8 mouse cellular contexts compared by ENCODE assay signal in the genomic region with DNA sequence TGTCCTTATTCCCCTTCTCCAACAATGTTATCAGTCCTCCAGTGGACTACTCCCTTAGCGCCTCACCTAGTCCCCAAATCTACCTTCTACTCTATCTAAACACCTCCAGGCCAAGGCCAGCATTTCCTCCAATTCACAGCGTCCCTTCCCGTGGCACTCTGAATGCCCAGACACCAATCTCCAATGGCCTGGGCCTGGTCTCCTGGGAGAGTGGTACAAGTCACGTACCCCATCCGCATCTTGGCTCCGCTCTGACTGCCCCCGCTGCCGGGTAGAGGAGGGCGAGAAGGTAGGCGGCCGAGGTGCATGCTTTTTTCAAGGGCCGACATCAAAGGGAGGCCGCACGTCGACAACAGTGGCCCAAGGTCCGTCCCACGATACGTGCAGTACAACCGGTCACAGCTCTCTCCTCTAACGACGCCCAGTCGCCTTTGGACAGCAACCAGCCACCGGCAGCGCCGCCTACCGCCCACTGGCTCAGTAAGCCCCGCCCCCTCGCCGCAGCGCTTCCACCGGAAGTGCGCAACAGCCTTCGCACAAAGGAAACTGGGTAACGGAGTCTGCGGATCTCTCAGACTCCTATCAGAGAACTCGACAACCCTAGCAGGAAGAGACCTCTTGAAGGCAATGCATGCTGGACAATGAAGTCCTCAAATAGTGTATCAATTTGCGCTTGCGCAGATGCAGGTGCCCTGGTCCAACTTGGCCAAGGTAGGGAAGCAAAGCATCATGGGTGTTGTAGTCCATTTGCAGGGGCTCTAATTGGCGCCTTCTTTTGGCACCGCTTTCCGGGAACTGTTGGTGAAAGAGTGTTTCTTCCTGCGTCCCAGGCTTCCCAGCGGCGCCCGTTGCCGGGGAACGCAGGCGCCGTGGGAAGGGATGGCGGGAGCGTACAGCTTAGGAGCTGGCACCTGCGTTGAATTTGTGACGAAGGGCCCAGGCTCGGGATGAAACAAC. TPM values are rescaled to one million over a fixed set of nuclear protein-coding genes. Genes with fewer than 3 reads are reported as not detected.
DNase-seq lines count a peak whose midpoint lies in the region; ATAC-seq and TF ChIP-seq lines count a peak whose summit lies in the region.

C2cd3 (plus strand) TSS at position 739 of the 957 bp plus-strand sequence.
Ppme1 (minus strand) TSS at position 813 of the 957 bp plus-strand sequence.

- peak; percentile 32 for TF ChIP-seq CTCF in C2C12 (IDR thresholded peaks at IDR 0.05; ENCODE audit: control insufficient read depth, insufficient read depth, insufficient read length)
- TF ChIP-seq CTCF in brain, embryonic 14.5 days (IDR thresholded peaks at IDR 0.05; ENCODE audit: borderline replicate concordance, extremely low read depth, insufficient read depth, insufficient read length): peak; percentile 57
- peak; percentile 55 for TF ChIP-seq CTCF in liver, adult 2 months (IDR thresholded peaks at IDR 0.05; ENCODE audit: low read depth, low read length)

- no peaks in the 10 kb centered on the region for H3K9me3 ChIP-seq in erythroblast, embryonic 14.5 days (ENCODE audit: control insufficient read depth, low read length)
- no peaks in the 10 kb centered on the region for H3K9me3 ChIP-seq in heart, embryonic 11.5 days (replicated peaks; ENCODE audit: control insufficient read depth, low read length)
- no peaks in the 10 kb centered on the region for H3K9me3 ChIP-seq in kidney, embryonic 16.5 days (ENCODE audit: low read length)

- H3K4me2 ChIP-seq in heart, embryonic 11.5 days: peak within 1 kb of the TSS; percentile 90
- peak within 1 kb of the TSS; percentile 76 for H3K4me2 ChIP-seq in kidney, embryonic 16.5 days (replicated peaks; ENCODE audit: low read depth, low read length)
- peak within 1 kb of the TSS; percentile 75 for H3K4me2 ChIP-seq in myocyte (ENCODE audit: low read depth)

- ATAC-seq in heart, embryonic 11.5 days (replicated peaks; ENCODE audit: insufficient number of reproducible peaks, low FRiP score, low TSS enrichment): peak; percentile 93
- peak; percentile 99 for ATAC-seq in kidney, embryonic 16.5 days (ENCODE audit: low FRiP score, low TSS enrichment)

- DNase-seq in brain, embryonic 14.5 days (ENCODE audit: low read depth): peak; percentile 100
- peak; percentile 100 for DNase-seq in liver, adult 2 months (ENCODE audit: extremely low read depth, low read depth, low spot score)
- DNase-seq in splenic B cell, adult 2 months (ENCODE audit: low read depth, low spot score): peak; percentile 99

- H3K79me2 ChIP-seq in C2C12 (ENCODE audit: control insufficient read depth, insufficient read depth) (peaks cover 47% of the 10 kb centered on the region), myocyte (ENCODE audit: control insufficient read depth, insufficient read depth) (peaks cover 38% of the 10 kb centered on the region)
- H3K79me2 ChIP-seq in liver, adult 2 months (ENCODE audit: control insufficient read depth, insufficient read depth, low read length): peaks cover 3% of the 10 kb centered on the region; the same call in 1 of the 2 replicates

- H3K79me3 ChIP-seq in C2C12 (ENCODE audit: low read depth): peaks cover 33% of the 10 kb centered on the region

- H3K36me3 ChIP-seq in C2C12 (ENCODE audit: control insufficient read depth, insufficient read depth) (peaks cover 5% of the 10 kb centered on the region), myocyte (ENCODE audit: control insufficient read depth, insufficient read depth) (peaks cover 4% of the 10 kb centered on the region)
- H3K36me3 ChIP-seq in erythroblast, embryonic 14.5 days (ENCODE audit: control insufficient read depth): peaks cover 33% of the 10 kb centered on the region
- H3K36me3 ChIP-seq in heart, embryonic 11.5 days (ENCODE audit: control insufficient read depth, insufficient read depth, low read length): no peaks in the 10 kb centered on the region
- H3K36me3 ChIP-seq in kidney, embryonic 16.5 days (ENCODE audit: insufficient read depth, low read length): peaks cover 12% of the 10 kb centered on the region; the same call in 1 of the 2 replicates
- H3K36me3 ChIP-seq in liver, adult 2 months (ENCODE audit: control insufficient read depth, insufficient read depth, low read length): peaks cover 9% of the 10 kb centered on the region; the same call in 1 of the 2 replicates
- 0 out of 2 replicates have a peak, but pooled peaks cover 3% of the 10 kb centered on the region for H3K36me3 ChIP-seq in splenic B cell, adult 2 months (ENCODE audit: control insufficient read depth, insufficient read depth, low read length, poor library complexity, severe bottlenecking)

- H3K4me3 ChIP-seq in C2C12 (ENCODE audit: insufficient read depth, poor library complexity, severe bottlenecking) (peak within 1 kb of the TSS; percentile 61), myocyte (peak within 1 kb of the TSS; percentile 68)
- H3K4me3 ChIP-seq in erythroblast, embryonic 14.5 days (replicated peaks): peak within 1 kb of the TSS; percentile 70
- peak within 1 kb of the TSS; percentile 83 for H3K4me3 ChIP-seq in heart, embryonic 11.5 days (ENCODE audit: low read depth, low read length)
- peak within 1 kb of the TSS; percentile 92 for H3K4me3 ChIP-seq in kidney, embryonic 16.5 days (ENCODE audit: low read length)
- peak within 1 kb of the TSS; percentile 88 for H3K4me3 ChIP-seq in liver, adult 2 months (ENCODE audit: insufficient read depth, low read depth, low read length)

- H3K4me1 ChIP-seq in erythroblast, embryonic 14.5 days (ENCODE audit: control insufficient read depth): peaks cover 30% of the 10 kb centered on the region
- peaks cover 10% of the 10 kb centered on the region; the same call in 1 of the 2 replicates for H3K4me1 ChIP-seq in heart, embryonic 11.5 days (ENCODE audit: control insufficient read depth, insufficient read depth, low read length)
- peaks cover 22% of the 10 kb centered on the region for H3K4me1 ChIP-seq in kidney, embryonic 16.5 days (ENCODE audit: insufficient read depth, low read length)
- peaks cover 6% of the 10 kb centered on the region for H3K4me1 ChIP-seq in liver, adult 2 months (ENCODE audit: control insufficient read depth, insufficient read depth, low read length)

- H3K27me3 ChIP-seq in C2C12 (ENCODE audit: control insufficient read depth, insufficient read depth, insufficient read length) (no peaks in the 10 kb centered on the region), myocyte (ENCODE audit: control insufficient read depth, insufficient read depth, insufficient read length) (no peaks in the 10 kb centered on the region)
- H3K27me3 ChIP-seq in erythroblast, embryonic 14.5 days (ENCODE audit: control insufficient read depth): no peaks in the 10 kb centered on the region
- no peaks in the 10 kb centered on the region for H3K27me3 ChIP-seq in heart, embryonic 11.5 days (ENCODE audit: control insufficient read depth, insufficient read depth, low read length)
- no peaks in the 10 kb centered on the region for H3K27me3 ChIP-seq in kidney, embryonic 16.5 days (ENCODE audit: insufficient read depth, low read length)
- H3K27me3 ChIP-seq in liver, adult 2 months (ENCODE audit: control insufficient read depth, insufficient read depth, low read length): no peaks in the 10 kb centered on the region
- H3K27me3 ChIP-seq in splenic B cell, adult 2 months (ENCODE audit: control insufficient read depth, insufficient read depth, low read length, poor library complexity, severe bottlenecking): no peaks in the 10 kb centered on the region

- under 1% methylated on average over 54 of the region's 54 CpGs for WGBS in heart, embryonic 11.5 days (ENCODE audit: insufficient replicate concordance)
- under 1% methylated on average over 54 of the region's 54 CpGs for WGBS in kidney, embryonic 16.5 days
- WGBS in liver, adult 2 months: under 1% methylated on average over 54 of the region's 54 CpGs

- H3ac ChIP-seq in C2C12 (ENCODE audit: control insufficient read depth, insufficient read length, low read depth) (peak within 1 kb of the TSS; percentile 84), myocyte (ENCODE audit: control insufficient read depth, insufficient read length) (peak within 1 kb of the TSS; percentile 8)

- peak; percentile 89; the same call in 1 of the 2 replicates for TF ChIP-seq POLR2A in brain, embryonic 14.5 days (IDR thresholded peaks at IDR 0.05; ENCODE audit: borderline replicate concordance, extremely low read depth, insufficient read depth, insufficient read length, poor library complexity, severe bottlenecking)
- TF ChIP-seq POLR2A in liver, adult 2 months (IDR thresholded peaks at IDR 0.05; ENCODE audit: extremely low read depth, insufficient read depth, low read length): peak; percentile 80; the same call in 1 of the 2 replicates
- peak; percentile 100 for TF ChIP-seq POLR2A in myocyte (IDR thresholded peaks at IDR 0.05; ENCODE audit: insufficient read length, low read depth)

- peak within 1 kb of the TSS; percentile 87 for H3K9ac ChIP-seq in heart, embryonic 11.5 days (ENCODE audit: low read depth, low read length)
- H3K9ac ChIP-seq in kidney, embryonic 16.5 days (replicated peaks; ENCODE audit: low read length): peak within 1 kb of the TSS; percentile 86
- H3K9ac ChIP-seq in liver, adult 2 months (ENCODE audit: low read depth, low read length): peak within 1 kb of the TSS; percentile 85

- H3K27ac ChIP-seq in heart, embryonic 11.5 days (ENCODE audit: low read depth, low read length): peak within 1 kb of the TSS; percentile 92
- H3K27ac ChIP-seq in kidney, embryonic 16.5 days (ENCODE audit: low read length): peak within 1 kb of the TSS; percentile 92
- H3K27ac ChIP-seq in liver, adult 2 months (replicated peaks; ENCODE audit: insufficient read depth, low read depth, low read length): peak within 1 kb of the TSS; percentile 80

TF ChIP-seq in C2C12, 6 proteins besides CTCF, POLR2A, EP300 and RAD21 (continues in another document):
- TF ChIP-seq MAX (IDR thresholded peaks at IDR 0.05): peak; percentile 44

RNA-seq across cellular contexts. Expression of gene C2cd3, which starts in this region (rescaled TPM):
- polyA plus RNA-seq in C2C12 (2012; fragmentation: generic; extraction: Trizol): 7.8 TPM
- 38.3 and 40.3 TPM in 2 replicates for polyA plus RNA-seq in brain, embryonic 14.5 days (2012; rRNA removed)
- 3.1 and 5.1 TPM in 2 replicates for polyA plus RNA-seq in erythroblast, embryonic 14.5 days (2012)
- 20.4 and 22.7 TPM in 2 replicates for polyA plus RNA-seq in heart, embryonic 11.5 days (2014; fragmentation: Nextera tagmentation; extraction: Ambion mirVana)
- polyA plus RNA-seq in kidney, embryonic 16.5 days (2015; fragmentation: Nextera tagmentation; extraction: Ambion mirVana): 23.6 and 29.8 TPM in 2 replicates
- 4.5 and 5.9 TPM in 2 replicates for total RNA-seq in liver, adult 2 months (2014; rRNA removed)
- 5.1 TPM in 2 replicates for polyA plus RNA-seq in liver, adult 2 months (2012; rRNA removed)
- 6.0 TPM for polyA plus RNA-seq in myocyte (2012; fragmentation: generic; extraction: Trizol)

RNA-seq across cellular contexts. Expression of gene Ppme1, which starts in this region (rescaled TPM):
- 44.2 TPM for polyA plus RNA-seq in C2C12 (2012; fragmentation: generic; extraction: Trizol)
- polyA plus RNA-seq in brain, embryonic 14.5 days (2012; rRNA removed): 184 and 224 TPM in 2 replicates
- polyA plus RNA-seq in erythroblast, embryonic 14.5 days (2012): 3.1 and 3.4 TPM in 2 replicates
- 56.4 and 62.2 TPM in 2 replicates for polyA plus RNA-seq in heart, embryonic 11.5 days (2014; fragmentation: Nextera tagmentation; extraction: Ambion mirVana)
- polyA plus RNA-seq in kidney, embryonic 16.5 days (2015; fragmentation: Nextera tagmentation; extraction: Ambion mirVana): 72.5 and 79.5 TPM in 2 replicates
- total RNA-seq in liver, adult 2 months (2014; rRNA removed): 9.8 and 10.9 TPM in 2 replicates
- 55.2 and 59.1 TPM in 2 replicates for polyA plus RNA-seq in liver, adult 2 months (2012; rRNA removed)
- 46.8 TPM for polyA plus RNA-seq in myocyte (2012; fragmentation: generic; extraction: Trizol)

Comparison
In these comparisons a context has a peak if more than half of its experiments do, and no peak if none do; other contexts are left out.
1. Peak in every context shown above with its lines: DNase-seq, ATAC-seq, H3K4me3 ChIP-seq and H3K27ac ChIP-seq.
2. RNA of gene Ppme1 (polyA plus RNA-seq): 184 to 224 TPM in brain, embryonic 14.5 days, 72.5 to 79.5 TPM in kidney, embryonic 16.5 days, 55.2 to 59.1 TPM in liver, adult 2 months, 56.4 to 62.2 TPM in heart, embryonic 11.5 days, 46.8 TPM in myocyte (single experiment) and 44.2 TPM in C2C12 (single experiment); 3.1 to 3.4 TPM in erythroblast, embryonic 14.5 days; every median in the first group is over 10 times any median in the second.